Mouse (Mus musculus) regulatory T cell (primary cell): Measurements from ENCODE around the gene Nrxn1.

ENCODE experiments used
- in situ Hi-C: fragments of 300-600 bp; cut with MboI, MseI; formaldehyde crosslinking; loops from one replicate; pipeline ENCODE4 v1.15.1; 2025; ENCODE audit warnings: high pct_unique_total_duplicates

Gene Nrxn1

DNA sequence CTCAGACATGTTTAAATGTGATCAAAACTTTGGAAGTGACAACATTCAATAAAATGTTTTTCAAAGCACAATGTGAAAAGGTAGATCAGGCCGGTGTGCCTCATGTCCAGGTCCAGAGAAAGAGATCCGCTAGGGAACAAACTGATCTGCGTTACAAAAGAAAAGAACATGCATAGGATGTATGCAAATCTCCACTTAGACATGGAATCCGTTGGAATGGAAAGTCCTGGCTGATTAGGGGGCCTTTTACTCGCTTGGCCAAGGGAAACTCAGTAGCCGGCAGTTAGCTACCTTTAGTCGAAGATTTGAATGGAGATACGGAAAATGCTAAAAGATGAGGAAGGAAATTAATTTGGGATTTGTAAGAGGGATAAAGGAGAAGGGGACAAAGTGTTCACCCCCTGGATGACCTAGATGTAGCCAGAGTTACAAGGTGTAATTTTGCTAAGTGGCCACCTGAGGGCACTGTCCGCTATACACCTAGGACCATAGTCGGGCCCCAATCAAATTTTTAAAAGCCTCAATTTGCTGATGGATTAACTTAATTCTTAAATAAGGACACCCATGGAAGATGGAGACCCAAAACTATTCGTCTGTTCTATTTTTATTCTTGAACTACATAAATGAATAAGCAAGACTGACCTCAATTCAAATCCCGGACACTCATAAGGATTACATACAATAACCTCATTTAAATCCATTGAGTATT, 508.9 kb downstream of the Nrxn1 start:
- in situ Hi-C loops, result no loop called here

GRCm38 (mm10) chr17:90583196-90583595, 509.7 kb downstream of the Nrxn1 start:
- in situ Hi-C loops, result no loop called here

DNA sequence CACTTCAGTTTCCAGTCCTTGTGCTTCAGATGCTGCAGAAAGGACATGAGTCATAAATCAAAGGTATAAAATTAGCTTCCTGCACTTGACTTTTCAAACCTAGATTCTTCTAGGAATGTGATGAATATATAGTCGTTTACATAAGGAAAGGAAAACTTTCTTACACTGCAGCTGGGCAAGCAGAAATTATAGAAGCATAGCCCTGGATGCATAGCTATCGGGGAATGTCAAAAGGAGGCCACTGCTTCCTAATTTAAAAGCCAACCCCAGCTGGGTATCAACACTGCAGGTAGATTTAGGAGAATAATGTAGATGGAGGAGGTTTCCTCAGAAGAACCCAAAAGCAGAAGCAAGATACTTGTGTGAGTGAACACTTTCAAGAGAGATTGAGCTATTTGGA, 523.0 kb downstream of the Nrxn1 start:
- in situ Hi-C loops, result no loop called here

GRCm38 (mm10) chr17:90565186-90565585, 527.7 kb downstream of the Nrxn1 start:
- in situ Hi-C loops, result no loop called here

GRCm38 (mm10) chr17:90556376-90556775, 536.5 kb downstream of the Nrxn1 start:
- in situ Hi-C loops, result no loop called here

GRCm38 (mm10) chr17:90550415-90550814, 542.5 kb downstream of the Nrxn1 start:
- in situ Hi-C loops, result no loop called here

DNA sequence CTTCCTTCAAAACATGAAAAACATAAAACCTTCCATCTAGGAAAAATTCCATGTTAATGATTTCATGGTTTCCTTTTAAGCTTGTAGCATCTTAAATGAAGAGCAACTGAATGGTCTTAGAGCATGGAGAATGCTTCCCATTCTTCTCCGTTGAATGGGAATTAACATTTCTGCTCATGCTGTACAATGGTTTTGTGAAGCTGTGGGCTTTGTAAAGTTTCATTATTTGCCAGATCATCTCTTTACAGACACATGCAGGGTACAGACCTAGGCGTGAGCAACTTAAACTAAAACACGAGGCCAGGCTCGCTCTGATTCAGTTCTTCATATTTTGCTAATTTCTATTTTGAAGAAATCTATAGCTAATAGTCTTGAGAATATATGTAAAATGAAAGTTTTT, 546.1 kb downstream of the Nrxn1 start:
- in situ Hi-C loops, result no loop called here

DNA sequence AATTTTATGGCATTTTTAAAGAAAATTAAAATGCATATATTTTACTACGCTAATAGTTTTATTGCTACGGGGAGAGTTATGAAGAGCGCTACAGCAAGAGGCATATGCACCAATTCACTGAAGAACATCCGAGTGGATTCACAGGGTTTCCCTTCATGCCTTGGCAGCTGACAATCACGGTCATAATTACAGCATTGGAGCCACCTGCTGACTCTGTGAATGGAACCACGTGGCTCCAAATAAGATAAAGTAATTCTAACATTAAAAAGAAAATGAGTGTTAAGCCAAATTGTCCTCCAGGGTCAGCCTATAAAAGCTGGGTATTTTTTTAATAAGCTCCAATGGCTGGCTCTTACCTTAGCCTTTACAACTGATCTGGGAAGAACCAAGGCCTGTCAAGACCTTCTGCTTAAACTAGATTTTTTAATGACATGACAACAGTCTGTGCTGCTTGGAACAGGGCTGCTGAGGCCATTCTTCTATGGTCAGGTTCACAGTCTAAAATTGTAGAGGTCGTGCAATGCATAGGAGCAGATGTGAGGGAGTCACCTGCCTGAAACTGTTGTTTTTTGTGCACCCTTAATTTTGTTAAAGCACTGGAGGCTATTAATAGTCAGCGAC, 548.1 kb downstream of the Nrxn1 start:
- in situ Hi-C loops, result no loop called here

- in situ Hi-C loops, result no loop called here
Measured at GRCm38 (mm10) chr17:90543986-90544638, 548.8 kb downstream of the Nrxn1 start.

DNA sequence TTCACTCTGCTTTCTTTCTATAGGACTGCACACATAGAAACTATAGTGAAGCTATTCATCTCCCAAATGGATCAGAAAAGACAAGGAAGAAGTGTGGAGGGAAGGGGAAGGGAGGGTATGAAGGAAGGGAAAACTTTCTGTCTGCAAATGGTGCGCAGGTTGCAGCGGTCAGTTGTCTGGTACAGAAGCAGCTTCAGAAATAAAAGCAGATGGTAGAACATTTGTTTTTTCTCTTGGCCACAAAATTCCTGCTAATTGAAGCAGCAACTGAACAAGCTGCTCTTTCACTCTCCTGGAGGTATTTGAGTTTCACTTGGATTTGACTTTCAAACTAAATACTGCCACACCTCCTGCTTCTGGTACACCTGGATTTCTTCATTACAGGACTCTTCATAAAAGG, 561.4 kb downstream of the Nrxn1 start:
- in situ Hi-C loops, result no loop called here

GRCm38 (mm10) chr17:90506026-90506425, 586.8 kb downstream of the Nrxn1 start:
- in situ Hi-C loops, result loop anchor here (25.0 kb wide), 1 partner anchor 1844 kb away; the partner anchor contains the start of gene Gtf2a1l

DNA sequence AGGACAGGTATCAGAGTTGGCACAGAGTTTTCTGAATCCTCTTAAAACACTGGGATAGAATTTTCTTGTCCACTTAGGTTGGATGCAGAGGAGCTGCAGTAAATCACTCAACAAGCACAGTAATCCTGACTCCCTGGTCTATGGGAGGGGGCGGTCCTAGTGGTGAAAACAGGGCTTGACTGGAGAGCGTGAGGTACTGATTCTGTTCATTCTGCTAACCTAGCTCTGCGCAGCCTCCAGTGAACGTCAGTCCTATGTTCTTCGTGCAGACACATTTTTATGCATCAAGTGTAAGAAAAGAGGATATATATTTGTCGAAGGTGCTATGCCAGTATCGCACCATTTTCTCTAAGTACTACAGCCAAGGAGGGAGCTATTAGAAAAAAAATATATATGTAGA, 588.9 kb downstream of the Nrxn1 start:
- in situ Hi-C loops, result loop anchor here (25.0 kb wide), 1 partner anchor 1842 kb away; the partner anchor contains the start of gene Gtf2a1l

DNA sequence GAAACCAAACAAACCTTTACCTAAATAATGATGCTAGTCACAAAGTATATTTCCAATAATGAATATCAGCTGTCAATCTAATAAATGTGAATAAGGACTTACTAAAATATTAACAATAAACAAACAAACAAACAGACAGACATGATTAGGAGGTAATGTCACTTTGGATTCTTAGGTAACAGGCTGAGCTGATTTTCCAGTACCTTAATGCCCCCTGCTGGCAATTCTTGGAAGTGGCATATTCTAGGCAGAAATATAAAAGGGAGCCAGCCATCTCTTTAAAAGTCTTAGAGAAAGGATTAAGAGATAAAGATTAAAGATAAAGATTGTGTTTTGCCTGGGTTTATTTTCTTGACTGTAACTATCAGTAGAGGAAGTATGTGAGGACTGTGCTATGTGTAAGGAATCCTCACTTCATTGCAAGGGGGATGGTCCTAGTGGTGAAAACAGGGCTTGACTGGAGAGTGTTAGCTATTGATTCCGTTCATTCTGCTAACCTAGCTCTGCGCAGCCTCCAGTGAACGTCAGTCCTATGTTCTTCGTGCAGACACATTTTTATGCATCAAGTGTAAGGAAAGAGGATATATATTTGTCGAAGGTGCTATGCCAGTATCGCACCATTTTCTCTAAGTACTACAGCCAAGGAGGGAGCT, 591.7 kb downstream of the Nrxn1 start:
- in situ Hi-C loops, result loop anchor here (25.0 kb wide), 1 partner anchor 1839 kb away; the partner anchor contains the start of gene Gtf2a1l

DNA sequence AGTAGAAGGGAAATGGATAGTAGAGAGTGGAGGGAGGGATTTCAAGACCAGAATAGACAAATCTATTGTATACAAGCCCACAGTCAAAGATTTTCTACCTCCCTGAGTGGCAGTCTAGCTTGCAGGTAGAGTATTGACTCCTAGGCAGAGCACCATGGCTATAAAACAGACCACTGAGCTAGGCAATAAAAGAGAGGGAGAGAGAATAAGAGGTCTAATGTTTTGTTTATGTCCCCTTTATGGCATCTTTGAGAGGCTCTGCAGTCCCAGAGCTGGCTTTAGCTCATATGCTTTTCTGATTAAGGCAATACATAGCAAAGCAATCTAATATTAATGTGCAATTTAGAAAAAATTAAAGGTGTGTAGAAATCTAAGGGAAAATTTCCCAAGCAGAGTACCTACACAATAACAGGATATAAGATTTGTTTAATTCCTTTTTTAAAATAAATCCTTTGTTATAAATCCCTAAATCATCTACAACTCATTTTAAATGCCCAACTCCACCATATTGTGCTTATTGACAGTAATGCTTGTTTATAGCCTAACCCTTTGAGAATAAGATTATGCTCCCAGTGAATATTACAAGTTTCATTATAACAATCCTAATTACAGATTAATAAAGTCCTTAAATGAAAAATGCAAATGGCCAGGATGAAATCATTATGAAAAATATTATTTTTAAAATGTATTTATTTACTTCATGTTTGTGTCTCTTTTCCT, 613.2 kb downstream of the Nrxn1 start:
- in situ Hi-C loops, result loop anchor here (25.0 kb wide), 1 partner anchor 1517 kb away; no protein-coding TSS in a partner anchor

DNA sequence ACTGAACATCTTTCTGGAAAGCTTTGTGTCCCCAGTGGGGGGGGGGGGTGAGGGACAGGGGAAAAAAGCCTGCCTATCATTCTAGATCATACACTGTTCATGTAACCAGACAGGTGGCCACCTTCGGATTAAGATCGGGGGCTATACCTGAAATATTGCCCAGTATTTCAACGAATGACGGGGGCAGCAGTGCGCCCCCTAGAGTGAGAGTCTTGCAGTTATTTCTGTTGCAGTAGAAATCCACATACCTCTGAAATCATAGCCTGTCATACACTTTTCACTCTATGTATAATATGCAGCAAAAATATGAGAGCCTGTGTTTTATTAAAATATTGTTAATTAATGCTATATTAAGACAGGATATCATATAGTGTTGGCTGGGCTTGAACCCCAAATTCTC, 636.1 kb downstream of the Nrxn1 start:
- in situ Hi-C loops, result no loop called here

DNA sequence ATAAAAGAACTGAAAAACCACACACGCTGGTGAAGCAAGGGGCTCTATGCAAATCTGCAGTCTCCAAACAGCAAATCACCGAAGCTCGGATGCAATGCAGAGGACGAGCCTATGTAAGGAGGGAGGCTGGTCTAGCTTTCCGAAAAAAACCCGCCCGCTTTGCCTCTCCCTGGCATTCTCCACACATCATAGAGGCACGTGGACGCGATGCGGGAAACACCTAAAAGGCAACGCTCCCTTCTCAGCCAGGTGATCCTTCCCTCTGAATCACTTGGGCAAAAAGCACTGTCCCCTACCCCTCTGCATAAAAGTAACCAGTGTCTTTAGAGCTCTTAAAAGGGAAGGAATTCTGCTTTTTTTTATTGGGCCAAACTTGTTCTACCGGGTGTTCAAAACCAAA, 637.0 kb downstream of the Nrxn1 start:
- in situ Hi-C loops, result no loop called here

DNA sequence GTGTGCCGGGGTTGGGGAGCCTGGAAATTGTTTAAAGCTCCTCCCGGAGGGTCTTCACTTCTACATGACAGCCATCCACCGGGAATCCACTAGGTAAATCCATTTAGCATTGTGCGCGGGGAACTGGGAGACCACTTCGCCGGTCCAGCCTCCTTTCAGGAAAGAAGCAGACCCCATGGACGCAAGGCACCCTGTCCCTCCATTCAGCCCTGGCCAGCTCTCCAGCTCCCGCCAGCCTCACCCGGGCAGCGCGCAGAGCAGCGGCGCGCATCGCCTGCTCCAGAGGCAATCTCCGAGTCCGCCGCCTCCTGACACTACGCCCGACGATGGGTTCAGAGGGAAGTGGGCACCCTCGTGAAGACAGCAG, 637.5 kb downstream of the Nrxn1 start:
- in situ Hi-C loops, result no loop called here

DNA sequence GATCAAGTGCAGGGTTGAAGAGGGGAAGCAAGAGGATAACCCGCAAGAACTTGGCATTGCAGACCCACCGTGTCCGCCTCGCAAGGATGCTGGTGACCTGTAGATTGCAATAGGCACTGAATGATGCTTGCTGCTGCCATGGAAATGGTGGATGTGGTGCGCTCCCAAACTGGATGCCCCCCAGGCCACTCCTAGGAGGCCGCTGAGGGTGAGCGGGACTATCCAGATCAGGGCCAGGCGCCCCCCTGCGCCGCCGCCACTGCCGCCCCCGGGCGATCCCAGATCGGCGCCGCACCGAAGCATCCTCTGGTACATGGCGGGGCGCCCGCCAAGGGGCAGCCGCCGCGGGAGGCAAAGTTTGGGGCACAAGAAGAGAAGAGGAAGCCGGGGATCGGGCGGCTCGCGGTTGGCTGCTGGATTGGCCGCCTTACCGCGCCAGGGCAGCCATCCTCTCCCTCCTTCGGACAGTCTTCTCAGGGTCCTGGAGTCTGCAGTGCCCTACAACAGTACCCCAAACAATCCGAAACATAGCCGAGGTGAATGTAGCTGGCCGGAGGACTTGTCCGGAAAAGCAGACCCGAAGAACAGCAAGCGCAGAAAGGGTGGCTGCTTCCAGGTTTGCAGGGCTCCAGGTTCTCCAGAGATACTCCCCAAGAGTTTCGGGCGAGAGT, 638.0 kb downstream of the Nrxn1 start:
- in situ Hi-C loops, result no loop called here

GRCm38 (mm10) chr17:90454356-90454737, 638.5 kb downstream of the Nrxn1 start:
- in situ Hi-C loops, result no loop called here

GRCm38 (mm10) chr17:90453280-90453679, 639.6 kb downstream of the Nrxn1 start:
- in situ Hi-C loops, result no loop called here

GRCm38 (mm10) chr17:90452770-90453169, 640.1 kb downstream of the Nrxn1 start:
- in situ Hi-C loops, result no loop called here
